24 mouse cellular contexts compared by ENCODE assay signal in genomic region chr12:117499242-117499641, GRCm38 (mm10). TPM values are rescaled to one million over a fixed set of nuclear protein-coding genes. Genes with fewer than 3 reads are reported as not detected.
DNase-seq lines count a peak whose midpoint lies in the region; ATAC-seq and TF ChIP-seq lines count a peak whose summit lies in the region.
"Had no signal": no experiment of that assay in that cellular context is flagged by ENCODE, and none has a peak within 500 bp of the region (broad histone marks: within the 10 kb centered on the region; RNA-seq: fewer than 3 reads in every experiment).

No protein-coding gene starts in this region.

- no peak for TF ChIP-seq CTCF in kidney, adult 2 months (conservative IDR thresholded peaks at IDR 0.05; ENCODE audit: insufficient read depth, insufficient read length, low read depth, low read length)
- no peak for TF ChIP-seq CTCF in forebrain, postnatal 0 days (IDR thresholded peaks at IDR 0.05; ENCODE audit: low read depth)

- WGBS in kidney, adult 2 months, result 70% methylated on average over 5 of the region's 5 CpGs
- WGBS in kidney, embryonic 15.5 days, result 78% methylated on average over 5 of the region's 5 CpGs
- WGBS in forebrain, postnatal 0 days, result 90% methylated on average over 5 of the region's 5 CpGs

- no peak for TF ChIP-seq POLR2A in kidney, adult 2 months (IDR thresholded peaks at IDR 0.05; ENCODE audit: low read depth, low read length)

- H3K27me3 ChIP-seq in kidney, adult 2 months (replicated peaks; ENCODE audit: control insufficient read depth, insufficient read depth, low read length), result no peaks in the 10 kb centered on the region
- H3K27me3 ChIP-seq in kidney, embryonic 15.5 days, result no peaks in the 10 kb centered on the region
- H3K27me3 ChIP-seq in forebrain, postnatal 0 days (ENCODE audit: insufficient read depth, low read length), result no peaks in the 10 kb centered on the region
- H3K27me3 ChIP-seq: midbrain, embryonic 15.5 days; neural tube, embryonic 15.5 days; Patski had no signal

- no peak overlapping the region for H3K4me2 ChIP-seq in kidney, embryonic 15.5 days
- H3K4me2 ChIP-seq in forebrain, postnatal 0 days (ENCODE audit: low read depth), result no peak overlapping the region
- H3K4me2 ChIP-seq: hindbrain, embryonic 14.5 days; liver, embryonic 15.5 days; midbrain, embryonic 15.5 days; neural tube, embryonic 15.5 days had no signal

- H3K27ac ChIP-seq in kidney, adult 2 months (ENCODE audit: insufficient read depth, low read depth, low read length), result no peak overlapping the region
- no peak overlapping the region for H3K27ac ChIP-seq in kidney, embryonic 15.5 days
- no peak overlapping the region for H3K27ac ChIP-seq in forebrain, postnatal 0 days (ENCODE audit: low read depth, low read length)
- H3K27ac ChIP-seq: forebrain, embryonic 10.5 days; hindbrain, embryonic 14.5 days; liver, embryonic 15.5 days; midbrain, embryonic 15.5 days; neural tube, embryonic 15.5 days had no signal

- H3K36me3 ChIP-seq in kidney, adult 2 months (ENCODE audit: control insufficient read depth, insufficient read depth, low read length), result no peaks in the 10 kb centered on the region
- no peaks in the 10 kb centered on the region for H3K36me3 ChIP-seq in kidney, embryonic 15.5 days
- H3K36me3 ChIP-seq in forebrain, postnatal 0 days (ENCODE audit: insufficient read depth), result no peaks in the 10 kb centered on the region
- H3K36me3 ChIP-seq: forebrain, embryonic 10.5 days; liver, embryonic 15.5 days; midbrain, embryonic 15.5 days; neural tube, embryonic 15.5 days had no signal

- DNase-seq in adrenal gland, adult 8-10 months, result peak; percentile 14
- DNase-seq in adrenal gland, postnatal 4 days (ENCODE audit: low spot score in 2 of 2), result no peak
- DNase-seq in kidney, adult 2 months, result peak; percentile 63
- DNase-seq in kidney, postnatal 10 days, result peak; percentile 28
- DNase-seq in lung, postnatal 14 days, result peak; percentile 19
- DNase-seq in forebrain, postnatal 0 days, result no peak
- no peak for DNase-seq in liver
- DNase-seq: cerebellum, adult 8-10 months; gastrocnemius, postnatal 10 days; layer of hippocampus, postnatal 36 days; right cerebral cortex, postnatal 14 days; spleen, adult 18-20 months; thymus, adult 18-20 months; thymus, postnatal 4 days had no signal

- H3K4me3 ChIP-seq in kidney, adult 2 months (ENCODE audit: insufficient read depth, low read depth, low read length), result no peak overlapping the region
- H3K4me3 ChIP-seq in kidney, embryonic 15.5 days (replicated peaks), result no peak overlapping the region
- no peak overlapping the region for H3K4me3 ChIP-seq in forebrain, postnatal 0 days (ENCODE audit: low read depth, low read length)
- H3K4me3 ChIP-seq: forebrain, embryonic 10.5 days; layer of hippocampus, adult 2 months; liver, embryonic 15.5 days; midbrain, embryonic 15.5 days; myocyte; neural tube, embryonic 15.5 days had no signal

- H3K9ac ChIP-seq in kidney, embryonic 15.5 days, result no peak overlapping the region
- H3K9ac ChIP-seq in forebrain, postnatal 0 days, result no peak overlapping the region
- H3K9ac ChIP-seq: hindbrain, embryonic 14.5 days; liver, embryonic 15.5 days; midbrain, embryonic 15.5 days; neural tube, embryonic 15.5 days had no signal

- H3K9me3 ChIP-seq in kidney, embryonic 15.5 days (replicated peaks), result no peaks in the 10 kb centered on the region
- H3K9me3 ChIP-seq in forebrain, postnatal 0 days (ENCODE audit: low read length), result no peaks in the 10 kb centered on the region
- H3K9me3 ChIP-seq: forebrain, embryonic 10.5 days; liver, embryonic 15.5 days; midbrain, embryonic 15.5 days; neural tube, embryonic 15.5 days had no signal

- ATAC-seq in kidney, embryonic 15.5 days (replicated peaks; ENCODE audit: low FRiP score), result no peak
- no peak for ATAC-seq in forebrain, postnatal 0 days
- ATAC-seq: CD4-positive, CD25-positive, alpha-beta regulatory T cell, adult 4 months; midbrain, embryonic 15.5 days; Patski had no signal

- H3K4me1 ChIP-seq in kidney, adult 2 months (ENCODE audit: control insufficient read depth, insufficient read depth, low read length), result no peaks in the 10 kb centered on the region
- H3K4me1 ChIP-seq in kidney, embryonic 15.5 days, result peaks cover 17% of the 10 kb centered on the region
- no peaks in the 10 kb centered on the region for H3K4me1 ChIP-seq in forebrain, postnatal 0 days (ENCODE audit: insufficient read depth)
- H3K4me1 ChIP-seq: liver, embryonic 15.5 days; midbrain, embryonic 15.5 days; neural tube, embryonic 15.5 days had no signal

RNA-seq across cellular contexts. Expression of gene Rapgef5, which starts 17.0 kb away (rescaled TPM):
- 10 to 100 TPM; 34.3 to 45.7 (median 42.5) TPM for total RNA-seq in adrenal gland, adult 8-10 months (2022)
- 10 to 100 TPM; 44.2 to 48.3 TPM for total RNA-seq in adrenal gland, postnatal 4 days (2021)
- polyA plus RNA-seq in kidney, adult 2 months (2012; rRNA removed), result 7.6 and 8.4 TPM in 2 replicates
- 14.2 and 15.1 TPM in 2 replicates for polyA plus RNA-seq in kidney, embryonic 15.5 days (2015; fragmentation: Nextera tagmentation; extraction: Ambion mirVana)
- total RNA-seq in forebrain, postnatal 0 days (2014; rRNA removed), result 60.9 and 82.5 TPM in 2 replicates
- 24.5 and 30.5 TPM in 2 replicates for polyA plus RNA-seq in forebrain, postnatal 0 days (2015; fragmentation: Nextera tagmentation; extraction: Ambion mirVana)

Comparison
In these comparisons a context has a peak if more than half of its experiments do, and no peak if none do; other contexts are left out.
1. DNase-seq: peak in adrenal gland, adult 8-10 months (single experiment), kidney, adult 2 months (single experiment), kidney, postnatal 10 days (single experiment) and lung, postnatal 14 days (single experiment); none in adrenal gland, postnatal 4 days (0 of 2), forebrain, postnatal 0 days (single experiment) and liver (single experiment).